8 mouse cellular contexts compared by ENCODE assay signal in the genomic region with DNA sequence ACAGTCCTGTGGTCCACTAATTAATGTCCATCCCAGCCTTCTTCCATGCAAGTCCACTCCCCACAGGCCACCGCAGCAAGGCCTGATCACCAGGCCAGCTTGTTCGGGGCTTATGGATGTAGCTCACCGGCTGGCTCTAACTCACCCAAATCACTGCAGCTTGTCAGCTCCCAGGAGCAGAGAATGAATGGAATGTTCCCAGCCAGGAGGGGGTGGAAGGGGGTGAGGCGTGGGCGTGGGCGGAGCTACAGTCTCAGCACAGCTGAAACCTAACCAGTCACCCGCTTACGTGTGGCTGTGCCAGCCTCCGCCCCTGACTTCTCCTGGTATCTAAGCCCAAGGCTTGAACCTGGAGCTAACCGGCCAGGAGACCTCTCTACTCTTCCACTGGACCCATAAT. TPM values are rescaled to one million over a fixed set of nuclear protein-coding genes. Genes with fewer than 3 reads are reported as not detected.
DNase-seq lines count a peak whose midpoint lies in the region; ATAC-seq lines count a peak whose summit lies in the region.

No protein-coding gene starts in this region.

- intact Hi-C loops in gastrocnemius, postnatal 14 days (cut with DNase I; ENCODE audit: low total_unique reads), result no loop called here
- intact Hi-C loops in left cerebral cortex, postnatal 25 days (cut with DNase I), result no loop called here

- H3K4me3 ChIP-seq in intestine, embryonic 15.5 days (replicated peaks), result peak overlapping the region; percentile 16
- H3K4me3 ChIP-seq in midbrain, embryonic 11.5 days (ENCODE audit: low read depth, low read length), result no peak overlapping the region
- peak overlapping the region; percentile 16 for H3K4me3 ChIP-seq in stomach, embryonic 16.5 days (replicated peaks; ENCODE audit: low read length)

- H3K9ac ChIP-seq in intestine, embryonic 15.5 days, result 0 out of 2 replicates have a peak overlapping the region, but pooled peaks have one; percentile 8
- 0 out of 2 replicates have a peak overlapping the region, but pooled peaks have one; percentile 5 for H3K9ac ChIP-seq in midbrain, embryonic 11.5 days (ENCODE audit: low read length)
- H3K9ac ChIP-seq in stomach, embryonic 16.5 days (ENCODE audit: low read length), result peak overlapping the region; percentile 52

- peak; percentile 80 for DNase-seq in adipocyte (ENCODE audit: low spot score)
- peak; percentile 88 for DNase-seq in embryo, embryonic 11 days
- DNase-seq in gastrocnemius, postnatal 14 days, result peak; percentile 74
- DNase-seq in left cerebral cortex, postnatal 25 days (ENCODE audit: low spot score in 2 of 2), result peak; percentile 78 to 91
- peak; percentile 93 for DNase-seq in midbrain, embryonic 11.5 days (ENCODE audit: low spot score, missing footprints)
- DNase-seq in T-cell, adult 2 months (ENCODE audit: low spot score), result no peak

- no peaks in the 10 kb centered on the region for H3K27me3 ChIP-seq in intestine, embryonic 15.5 days (replicated peaks)
- H3K27me3 ChIP-seq in midbrain, embryonic 11.5 days (ENCODE audit: control insufficient read depth, insufficient read depth, low read length), result no peaks in the 10 kb centered on the region
- no peaks in the 10 kb centered on the region for H3K27me3 ChIP-seq in stomach, embryonic 16.5 days (ENCODE audit: control insufficient read depth, insufficient read depth, low read length)

- H3K9me3 ChIP-seq in intestine, embryonic 15.5 days, result no peaks in the 10 kb centered on the region
- no peaks in the 10 kb centered on the region for H3K9me3 ChIP-seq in midbrain, embryonic 11.5 days (ENCODE audit: control insufficient read depth, low read length)
- H3K9me3 ChIP-seq in stomach, embryonic 16.5 days (replicated peaks; ENCODE audit: control insufficient read depth, low read length), result no peaks in the 10 kb centered on the region

- peaks cover 49% of the 10 kb centered on the region for H3K4me1 ChIP-seq in intestine, embryonic 15.5 days (replicated peaks)
- H3K4me1 ChIP-seq in midbrain, embryonic 11.5 days (ENCODE audit: control insufficient read depth, insufficient read depth, low read length), result peaks cover 36% of the 10 kb centered on the region
- H3K4me1 ChIP-seq in stomach, embryonic 16.5 days (ENCODE audit: control insufficient read depth, insufficient read depth, low read length), result peaks cover 45% of the 10 kb centered on the region

- peaks cover 38% of the 10 kb centered on the region for H3K36me3 ChIP-seq in intestine, embryonic 15.5 days
- H3K36me3 ChIP-seq in midbrain, embryonic 11.5 days (ENCODE audit: control insufficient read depth, insufficient read depth, low read length), result peaks cover 28% of the 10 kb centered on the region
- peaks cover 26% of the 10 kb centered on the region for H3K36me3 ChIP-seq in stomach, embryonic 16.5 days (ENCODE audit: control insufficient read depth, insufficient read depth, low read length)

- peak overlapping the region; percentile 46 for H3K4me2 ChIP-seq in intestine, embryonic 15.5 days (replicated peaks)
- no peak overlapping the region for H3K4me2 ChIP-seq in midbrain, embryonic 11.5 days
- peak overlapping the region; percentile 34 for H3K4me2 ChIP-seq in stomach, embryonic 16.5 days (ENCODE audit: low read depth, low read length)

- H3K27ac ChIP-seq in intestine, embryonic 15.5 days, result peak overlapping the region; percentile 74
- H3K27ac ChIP-seq in midbrain, embryonic 11.5 days (ENCODE audit: low read depth, low read length), result no peak overlapping the region
- peak overlapping the region; percentile 90 for H3K27ac ChIP-seq in stomach, embryonic 16.5 days (ENCODE audit: low read length)

- peak; percentile 65 for ATAC-seq in intestine, embryonic 15.5 days
- peak; percentile 38; the same call in 1 of the 2 replicates for ATAC-seq in midbrain, embryonic 11.5 days (ENCODE audit: low FRiP score)
- peak; percentile 86 for ATAC-seq in stomach, embryonic 16.5 days (ENCODE audit: insufficient read depth, low FRiP score)

- WGBS in intestine, embryonic 15.5 days, result 3% methylated on average over 10 of the region's 10 CpGs
- WGBS in midbrain, embryonic 11.5 days, result 7% methylated on average over 10 of the region's 10 CpGs
- WGBS in stomach, embryonic 16.5 days, result 6% methylated on average over 10 of the region's 10 CpGs

RNA-seq across cellular contexts. Expression of a gene that starts 11.2 kb away (rescaled TPM):
- 10 to 100 TPM; 20.9 to 23.8 TPM for total RNA-seq in gastrocnemius, postnatal 14 days (2021)
- polyA plus RNA-seq in intestine, embryonic 15.5 days (2015; fragmentation: Nextera tagmentation; extraction: Ambion mirVana), result 107 and 118 TPM in 2 replicates
- 10 to 100 TPM; 43.4 to 44.9 TPM for total RNA-seq in left cerebral cortex, postnatal 25 days (2021)
- 97.5 and 115 TPM in 2 replicates for polyA plus RNA-seq in midbrain, embryonic 11.5 days (2014; fragmentation: Nextera tagmentation; extraction: Ambion mirVana)
- polyA plus RNA-seq in stomach, embryonic 16.5 days (2015; fragmentation: Nextera tagmentation; extraction: Ambion mirVana), result 153 and 178 TPM in 2 replicates

RNA-seq across cellular contexts. Expression of a gene that starts 20.0 kb away (rescaled TPM):
- 1 to 10 TPM; 1.7 TPM for total RNA-seq in gastrocnemius, postnatal 14 days (2021)
- polyA plus RNA-seq in intestine, embryonic 15.5 days (2015; fragmentation: Nextera tagmentation; extraction: Ambion mirVana), result 5.8 and 6.0 TPM in 2 replicates
- 10 to 100 TPM; 47.1 to 51.1 TPM for total RNA-seq in left cerebral cortex, postnatal 25 days (2021)
- polyA plus RNA-seq in midbrain, embryonic 11.5 days (2014; fragmentation: Nextera tagmentation; extraction: Ambion mirVana), result 34.9 and 40.6 TPM in 2 replicates
- polyA plus RNA-seq in stomach, embryonic 16.5 days (2015; fragmentation: Nextera tagmentation; extraction: Ambion mirVana), result 5.1 and 6.0 TPM in 2 replicates

RNA-seq across cellular contexts. Expression of a gene that starts 26.9 kb away (rescaled TPM):
- total RNA-seq in gastrocnemius, postnatal 14 days (2021), result 1 to 10 TPM; 4.1 to 5.4 TPM
- polyA plus RNA-seq in intestine, embryonic 15.5 days (2015; fragmentation: Nextera tagmentation; extraction: Ambion mirVana), result 12.1 and 13.1 TPM in 2 replicates
- total RNA-seq in left cerebral cortex, postnatal 25 days (2021), result 10 to 100 TPM; 44.8 to 47.0 TPM
- 26.2 and 26.6 TPM in 2 replicates for polyA plus RNA-seq in midbrain, embryonic 11.5 days (2014; fragmentation: Nextera tagmentation; extraction: Ambion mirVana)
- polyA plus RNA-seq in stomach, embryonic 16.5 days (2015; fragmentation: Nextera tagmentation; extraction: Ambion mirVana), result 13.4 and 15.0 TPM in 2 replicates

RNA-seq across cellular contexts. Expression of a gene that starts 28.9 kb away (rescaled TPM):
- total RNA-seq in gastrocnemius, postnatal 14 days (2021), result 100 to 1,000 TPM in 1 of 2 experiments, 10 to 100 TPM in 1; 91.5 to 104 TPM
- 3.6 and 4.2 TPM in 2 replicates for polyA plus RNA-seq in intestine, embryonic 15.5 days (2015; fragmentation: Nextera tagmentation; extraction: Ambion mirVana)
- 1 to 10 TPM; 5.9 to 7.6 TPM for total RNA-seq in left cerebral cortex, postnatal 25 days (2021)
- polyA plus RNA-seq in midbrain, embryonic 11.5 days (2014; fragmentation: Nextera tagmentation; extraction: Ambion mirVana), result 21.3 and 27.0 TPM in 2 replicates
- 3.6 and 6.0 TPM in 2 replicates for polyA plus RNA-seq in stomach, embryonic 16.5 days (2015; fragmentation: Nextera tagmentation; extraction: Ambion mirVana)

RNA-seq across cellular contexts. Expression of a gene that starts 40.9 kb away (rescaled TPM):
- total RNA-seq in gastrocnemius, postnatal 14 days (2021), result 1 to 10 TPM; 5.6 to 6.2 TPM
- 20.3 and 20.8 TPM in 2 replicates for polyA plus RNA-seq in intestine, embryonic 15.5 days (2015; fragmentation: Nextera tagmentation; extraction: Ambion mirVana)
- total RNA-seq in left cerebral cortex, postnatal 25 days (2021), result 10 to 100 TPM; 13.1 to 13.3 TPM
- polyA plus RNA-seq in midbrain, embryonic 11.5 days (2014; fragmentation: Nextera tagmentation; extraction: Ambion mirVana), result 11.6 and 13.6 TPM in 2 replicates
- 23.7 and 26.0 TPM in 2 replicates for polyA plus RNA-seq in stomach, embryonic 16.5 days (2015; fragmentation: Nextera tagmentation; extraction: Ambion mirVana)
